Mouse (Mus musculus): ENCODE results near the gene Pbx1. TPM values are rescaled to one million over a fixed set of nuclear protein-coding genes. Genes with fewer than 3 reads are reported as not detected.
A peak's percentile ranks its signal among the peaks of the same experiment; 100 is the strongest.

Gene Pbx1
- polyA plus RNA-seq, 1 experiment from 2014 or later = 59.2 TPM

- Histone ChIP-seq H3K4me2 (replicated peaks; ENCODE audit: low read depth, low read length) (no peak overlapping the region), H3K9ac (ENCODE audit: low read depth, low read length) (no peak overlapping the region)
These were observed 132.1 kb downstream of the Pbx1 start for GRCm38 (mm10) chr1:168299928-168300365.

GRCm38 (mm10) chr1:168299181-168299580 lies 132.9 kb downstream of the Pbx1 start:
- ATAC-seq (ENCODE audit: low FRiP score) (no peak), DNase-seq (ENCODE audit: low spot score) (no peak)
- Histone ChIP-seq H3K4me2 (replicated peaks; ENCODE audit: low read depth, low read length) (no peak overlapping the region), H3K27me3 (ENCODE audit: control insufficient read depth, insufficient read depth, low read length) (no peaks in the 10 kb centered on the region), H3K9ac (ENCODE audit: low read depth, low read length) (no peak overlapping the region), H3K36me3 (ENCODE audit: control insufficient read depth, insufficient read depth, low read length) (no peaks in the 10 kb centered on the region), H3K9me3 (ENCODE audit: control insufficient read depth, low read length) (no peaks in the 10 kb centered on the region), H3K27ac (ENCODE audit: low read depth, low read length) (no peak overlapping the region), H3K4me1 (replicated peaks; ENCODE audit: control insufficient read depth, insufficient read depth, low read length) (no peaks in the 10 kb centered on the region; the same call in 1 of the 2 replicates), H3K4me3 (ENCODE audit: low read depth, low read length) (no peak overlapping the region)
- WGBS = 93% methylated on average over 8 of the region's 8 CpGs

More at GRCm38 (mm10) chr1:168299928-168300365, 132.1 kb downstream of the Pbx1 start:
- WGBS = 68% methylated on average over 12 of the region's 12 CpGs
- Histone ChIP-seq H3K27me3 (ENCODE audit: control insufficient read depth, insufficient read depth, low read length) (no peaks in the 10 kb centered on the region), H3K36me3 (ENCODE audit: control insufficient read depth, insufficient read depth, low read length) (no peaks in the 10 kb centered on the region), H3K4me1 (replicated peaks; ENCODE audit: control insufficient read depth, insufficient read depth, low read length) (no peaks in the 10 kb centered on the region; the same call in 1 of the 2 replicates), H3K4me3 (ENCODE audit: low read depth, low read length) (no peak overlapping the region), H3K9me3 (ENCODE audit: control insufficient read depth, low read length) (no peaks in the 10 kb centered on the region), H3K27ac (ENCODE audit: low read depth, low read length) (no peak overlapping the region; the same call in 1 of the 2 replicates)
- DNase-seq (ENCODE audit: low spot score) (no peak), ATAC-seq (ENCODE audit: low FRiP score) (peak; percentile 51)

GRCm38 (mm10) chr1:168296290-168296689 lies 135.8 kb downstream of the Pbx1 start:
- Histone ChIP-seq H3K9ac (ENCODE audit: low read depth, low read length) (no peak overlapping the region), H3K4me2 (replicated peaks; ENCODE audit: low read depth, low read length) (no peak overlapping the region), H3K4me1 (replicated peaks; ENCODE audit: control insufficient read depth, insufficient read depth, low read length) (peaks cover 5% of the 10 kb centered on the region), H3K9me3 (ENCODE audit: control insufficient read depth, low read length) (no peaks in the 10 kb centered on the region), H3K36me3 (ENCODE audit: control insufficient read depth, insufficient read depth, low read length) (no peaks in the 10 kb centered on the region), H3K27ac (ENCODE audit: low read depth, low read length) (no peak overlapping the region), H3K4me3 (ENCODE audit: low read depth, low read length) (no peak overlapping the region), H3K27me3 (ENCODE audit: control insufficient read depth, insufficient read depth, low read length) (no peaks in the 10 kb centered on the region)
- DNase-seq (ENCODE audit: low spot score) = no peak
- no peak; the same call in 1 of the 2 replicates for ATAC-seq (ENCODE audit: low FRiP score)
- 81% methylated on average over 2 of the region's 2 CpGs for WGBS

- Histone ChIP-seq H3K4me1 (replicated peaks; ENCODE audit: control insufficient read depth, insufficient read depth, low read length) (peaks cover 10% of the 10 kb centered on the region), H3K27me3 (ENCODE audit: control insufficient read depth, insufficient read depth, low read length) (no peaks in the 10 kb centered on the region)
- ATAC-seq (ENCODE audit: low FRiP score) = no peak
These were observed 136.3 kb downstream of the Pbx1 start for GRCm38 (mm10) chr1:168295782-168296181.

GRCm38 (mm10) chr1:168293673-168294072 lies 138.4 kb downstream of the Pbx1 start:
- WGBS = 96% methylated on average over 1 of the region's 1 CpGs
- H3K4me3 ChIP-seq (ENCODE audit: low read depth, low read length) = no peak overlapping the region
- H3K9me3 ChIP-seq (ENCODE audit: control insufficient read depth, low read length) = no peaks in the 10 kb centered on the region
- ATAC-seq (ENCODE audit: low FRiP score) (no peak), DNase-seq (ENCODE audit: low spot score) (no peak)
- peaks cover 14% of the 10 kb centered on the region for H3K4me1 ChIP-seq (replicated peaks; ENCODE audit: control insufficient read depth, insufficient read depth, low read length)
- no peak overlapping the region for H3K27ac ChIP-seq (ENCODE audit: low read depth, low read length)
- no peak overlapping the region for H3K9ac ChIP-seq (ENCODE audit: low read depth, low read length)
- no peak overlapping the region for H3K4me2 ChIP-seq (replicated peaks; ENCODE audit: low read depth, low read length)
- no peaks in the 10 kb centered on the region for H3K27me3 ChIP-seq (ENCODE audit: control insufficient read depth, insufficient read depth, low read length)
- H3K36me3 ChIP-seq (ENCODE audit: control insufficient read depth, insufficient read depth, low read length) = no peaks in the 10 kb centered on the region

More at GRCm38 (mm10) chr1:168295782-168296181, 136.3 kb downstream of the Pbx1 start:
- Histone ChIP-seq H3K9me3 (ENCODE audit: control insufficient read depth, low read length) (no peaks in the 10 kb centered on the region), H3K36me3 (ENCODE audit: control insufficient read depth, insufficient read depth, low read length) (no peaks in the 10 kb centered on the region), H3K4me2 (replicated peaks; ENCODE audit: low read depth, low read length) (no peak overlapping the region), H3K27ac (ENCODE audit: low read depth, low read length) (no peak overlapping the region), H3K9ac (ENCODE audit: low read depth, low read length) (no peak overlapping the region), H3K4me3 (ENCODE audit: low read depth, low read length) (no peak overlapping the region)
- no peak for DNase-seq (ENCODE audit: low spot score)
- WGBS = 94% methylated on average over 4 of the region's 4 CpGs

GRCm38 (mm10) chr1:168292106-168292505 lies 140.0 kb downstream of the Pbx1 start:
- Histone ChIP-seq H3K4me2 (replicated peaks; ENCODE audit: low read depth, low read length) (no peak overlapping the region), H3K27me3 (ENCODE audit: control insufficient read depth, insufficient read depth, low read length) (no peaks in the 10 kb centered on the region), H3K4me1 (replicated peaks; ENCODE audit: control insufficient read depth, insufficient read depth, low read length) (peaks cover 30% of the 10 kb centered on the region), H3K27ac (ENCODE audit: low read depth, low read length) (no peak overlapping the region; the same call in 1 of the 2 replicates), H3K36me3 (ENCODE audit: control insufficient read depth, insufficient read depth, low read length) (no peaks in the 10 kb centered on the region), H3K9ac (ENCODE audit: low read depth, low read length) (no peak overlapping the region), H3K4me3 (ENCODE audit: low read depth, low read length) (no peak overlapping the region), H3K9me3 (ENCODE audit: control insufficient read depth, low read length) (no peaks in the 10 kb centered on the region)
- no peak for ATAC-seq (ENCODE audit: low FRiP score)
- 85% methylated on average over 9 of the region's 9 CpGs for WGBS
- DNase-seq (ENCODE audit: low spot score) = no peak

- Histone ChIP-seq H3K4me3 (ENCODE audit: low read depth, low read length) (no peak overlapping the region), H3K27ac (ENCODE audit: low read depth, low read length) (0 out of 2 replicates have a peak overlapping the region, but pooled peaks have one; percentile 17), H3K9ac (ENCODE audit: low read depth, low read length) (no peak overlapping the region), H3K9me3 (ENCODE audit: control insufficient read depth, low read length) (no peaks in the 10 kb centered on the region), H3K4me2 (replicated peaks; ENCODE audit: low read depth, low read length) (no peak overlapping the region), H3K27me3 (ENCODE audit: control insufficient read depth, insufficient read depth, low read length) (no peaks in the 10 kb centered on the region), H3K36me3 (ENCODE audit: control insufficient read depth, insufficient read depth, low read length) (no peaks in the 10 kb centered on the region), H3K4me1 (replicated peaks; ENCODE audit: control insufficient read depth, insufficient read depth, low read length) (peaks cover 30% of the 10 kb centered on the region)
- 75% methylated on average over 6 of the region's 6 CpGs for WGBS
- DNase-seq (ENCODE audit: low spot score) = no peak
- no peak for ATAC-seq (ENCODE audit: low FRiP score)
These were observed 140.4 kb downstream of the Pbx1 start for GRCm38 (mm10) chr1:168291643-168292040.

- H3K27ac ChIP-seq (ENCODE audit: low read depth, low read length) = 0 out of 2 replicates have a peak overlapping the region, but pooled peaks have one; percentile 17
These were observed 140.9 kb downstream of the Pbx1 start for GRCm38 (mm10) chr1:168291001-168291642.

More at GRCm38 (mm10) chr1:168291001-168291642, 140.9 kb downstream of the Pbx1 start:
- no peak for DNase-seq (ENCODE audit: low spot score)
- 0 out of 2 replicates have a peak overlapping the region, but pooled peaks have one; percentile 16 for H3K9ac ChIP-seq (ENCODE audit: low read depth, low read length)
- H3K4me1 ChIP-seq (replicated peaks; ENCODE audit: control insufficient read depth, insufficient read depth, low read length) = peaks cover 30% of the 10 kb centered on the region
- no peak overlapping the region for H3K4me3 ChIP-seq (ENCODE audit: low read depth, low read length)
- no peak for ATAC-seq (ENCODE audit: low FRiP score)
- H3K36me3 ChIP-seq (ENCODE audit: control insufficient read depth, insufficient read depth, low read length) = no peaks in the 10 kb centered on the region
- 76% methylated on average over 11 of the region's 11 CpGs for WGBS
- H3K9me3 ChIP-seq (ENCODE audit: control insufficient read depth, low read length) = no peaks in the 10 kb centered on the region
- H3K27me3 ChIP-seq (ENCODE audit: control insufficient read depth, insufficient read depth, low read length) = no peaks in the 10 kb centered on the region
- H3K4me2 ChIP-seq (replicated peaks; ENCODE audit: low read depth, low read length) = no peak overlapping the region

Data from hindbrain, embryonic 11.5 days (tissue).